Mouse (Mus musculus): ENCODE results near the gene Zfp106. TPM values are rescaled to one million over a fixed set of nuclear protein-coding genes. Genes with fewer than 3 reads are reported as not detected.
A peak's percentile ranks its signal among the peaks of the same experiment; 100 is the strongest.

The Zfp106 gene
- total and polyA plus RNA-seq, 3 experiments, result 174 to 527 (median 443) TPM

DNA sequence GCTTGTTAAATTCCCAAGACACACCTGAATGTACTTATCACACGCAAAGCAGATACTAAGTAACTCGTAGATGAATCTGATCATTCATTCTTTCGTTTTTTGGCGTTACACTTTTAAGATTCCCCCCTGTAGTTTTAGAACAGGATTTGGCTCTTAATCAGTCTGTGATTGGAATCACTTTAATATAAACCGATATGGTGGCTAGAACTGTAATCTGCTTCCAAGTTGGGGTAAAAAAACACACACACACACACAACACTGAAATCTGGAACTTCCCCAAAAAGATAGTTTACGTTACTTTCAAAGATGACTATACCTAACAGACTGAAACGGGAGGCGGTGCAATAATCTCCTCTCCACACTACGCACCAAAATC is 796 bp downstream of the Zfp106 start:
- no peak for TF ChIP-seq POLR2A (IDR thresholded peaks at IDR 0.05; ENCODE audit: insufficient read depth, low read depth, low read length)
- no peak for TF ChIP-seq CTCF (IDR thresholded peaks at IDR 0.05)
- TF ChIP-seq EP300 (IDR thresholded peaks at IDR 0.05; ENCODE audit: insufficient read depth, low read depth, low read length), result no peak
- Histone ChIP-seq H3K27ac (peak overlapping the region; percentile 93), H3K4me1 (ENCODE audit: control insufficient read depth, insufficient read depth, low read length) (peaks cover 2% of the 10 kb centered on the region), H3K36me3 (ENCODE audit: control insufficient read depth, insufficient read depth, low read length) (peaks cover 6% of the 10 kb centered on the region), H3K79me2 (replicated peaks; ENCODE audit: control insufficient read depth, insufficient read depth, low read length) (peaks cover 7% of the 10 kb centered on the region), H3K27me3 (ENCODE audit: control insufficient read depth, insufficient read depth, low read length) (no peaks in the 10 kb centered on the region), H3K4me3 (peak overlapping the region; percentile 100), H3K9ac (ENCODE audit: low read depth, low read length) (peak overlapping the region; percentile 85)
- no peak for DNase-seq
- intact Hi-C loops (cut with DNase I), result loop anchor here (2.0 kb wide), 1 partner anchor 46 kb away; the partner anchor contains the start of genes Haus2 and Lrrc57
- WGBS, result 14% methylated on average over 9 of the region's 9 CpGs

DNA sequence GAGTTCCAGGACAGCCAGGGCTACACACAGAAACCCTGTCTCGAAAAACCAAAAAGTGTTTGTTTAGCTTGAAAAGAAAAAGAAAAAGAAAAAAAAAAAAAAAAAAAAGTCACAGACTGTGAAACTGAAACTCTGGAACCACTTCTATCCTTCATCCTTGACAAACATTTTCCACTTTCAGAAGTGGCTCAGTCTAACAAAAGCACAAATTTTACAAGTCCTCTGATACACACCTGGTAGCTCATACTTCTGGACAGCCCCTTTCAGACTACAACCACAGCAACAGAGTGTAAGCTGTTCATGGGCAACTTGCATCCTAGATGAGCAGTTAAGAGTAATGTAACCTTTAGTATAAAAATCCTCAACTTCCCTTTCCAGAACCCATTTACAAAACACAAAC is 2.1 kb downstream of the Zfp106 start:
- TF ChIP-seq POLR2A (IDR thresholded peaks at IDR 0.05; ENCODE audit: insufficient read depth, low read depth, low read length) (no peak), EP300 (IDR thresholded peaks at IDR 0.05; ENCODE audit: insufficient read depth, low read depth, low read length) (no peak), CTCF (IDR thresholded peaks at IDR 0.05) (no peak)
- intact Hi-C loops (cut with DNase I), result loop anchor here (2.0 kb wide), 1 partner anchor 21 kb away; no protein-coding TSS in a partner anchor
- peaks cover 2% of the 10 kb centered on the region for H3K4me1 ChIP-seq (ENCODE audit: control insufficient read depth, insufficient read depth, low read length)
- 75% methylated on average over 1 of the region's 1 CpGs for WGBS
- H3K27ac ChIP-seq, result no peak overlapping the region
- DNase-seq, result no peak
- H3K9ac ChIP-seq (ENCODE audit: low read depth, low read length), result no peak overlapping the region
- peaks cover 8% of the 10 kb centered on the region for H3K36me3 ChIP-seq (ENCODE audit: control insufficient read depth, insufficient read depth, low read length)
- H3K27me3 ChIP-seq (ENCODE audit: control insufficient read depth, insufficient read depth, low read length), result no peaks in the 10 kb centered on the region
- H3K4me3 ChIP-seq, result no peak overlapping the region
- peaks cover 7% of the 10 kb centered on the region for H3K79me2 ChIP-seq (replicated peaks; ENCODE audit: control insufficient read depth, insufficient read depth, low read length)

DNA sequence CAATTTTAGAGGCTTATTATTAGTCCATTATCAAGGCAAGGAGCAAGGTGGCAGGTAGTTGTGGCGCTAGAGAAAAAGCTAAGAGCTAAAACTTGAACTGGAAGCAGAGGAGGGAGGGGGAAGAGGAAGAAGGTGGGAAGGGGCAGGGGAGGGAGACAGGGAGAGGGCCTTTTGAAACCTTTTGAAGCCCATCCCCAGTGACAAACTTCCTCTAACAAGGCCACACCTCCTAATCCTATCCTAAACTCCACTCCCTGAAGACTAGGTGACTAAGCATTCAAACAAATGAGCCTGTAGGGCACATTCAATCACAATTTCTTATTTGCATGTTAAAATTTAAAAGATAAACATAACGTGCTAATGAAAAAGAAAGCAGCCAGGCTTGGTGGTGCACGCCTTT is 4.8 kb downstream of the Zfp106 start:
- DNase-seq, result no peak
- no peak overlapping the region for H3K9ac ChIP-seq (ENCODE audit: low read depth, low read length)
- H3K4me1 ChIP-seq (ENCODE audit: control insufficient read depth, insufficient read depth, low read length), result no peaks in the 10 kb centered on the region; the same call in none of the 2 replicates
- intact Hi-C loops (cut with DNase I), result no loop called here
- no peak overlapping the region for H3K27ac ChIP-seq
- TF ChIP-seq CTCF (IDR thresholded peaks at IDR 0.05) (no peak), POLR2A (IDR thresholded peaks at IDR 0.05; ENCODE audit: insufficient read depth, low read depth, low read length) (no peak), EP300 (IDR thresholded peaks at IDR 0.05; ENCODE audit: insufficient read depth, low read depth, low read length) (no peak)
- WGBS, result 65% methylated on average over 3 of the region's 3 CpGs
- peaks cover 8% of the 10 kb centered on the region for H3K36me3 ChIP-seq (ENCODE audit: control insufficient read depth, insufficient read depth, low read length)
- H3K4me3 ChIP-seq, result no peak overlapping the region
- peaks cover 7% of the 10 kb centered on the region for H3K79me2 ChIP-seq (replicated peaks; ENCODE audit: control insufficient read depth, insufficient read depth, low read length)
- H3K27me3 ChIP-seq (ENCODE audit: control insufficient read depth, insufficient read depth, low read length), result no peaks in the 10 kb centered on the region

DNA sequence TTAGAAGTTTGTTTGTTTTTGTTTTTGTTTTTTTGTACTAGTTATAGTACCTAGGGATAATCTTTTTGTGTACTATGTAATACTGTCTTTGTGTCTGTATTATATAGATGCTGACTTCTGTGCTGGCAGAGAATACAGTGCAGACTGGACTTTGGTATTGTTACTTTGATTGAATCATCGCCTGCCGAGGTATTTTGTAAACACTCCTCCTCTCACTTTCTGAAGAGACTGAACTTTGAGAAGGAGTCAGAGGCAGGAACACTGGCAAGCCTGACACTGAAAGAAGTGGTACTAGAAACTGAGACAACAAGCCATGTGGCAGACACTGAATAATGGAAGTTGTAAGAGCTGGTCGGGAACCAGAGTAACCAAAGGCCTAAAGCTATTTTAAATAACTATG is 6.8 kb downstream of the Zfp106 start:
- intact Hi-C loops (cut with DNase I), result no loop called here
- DNase-seq, result no peak
- Histone ChIP-seq H3K9ac (ENCODE audit: low read depth, low read length) (no peak overlapping the region), H3K4me1 (ENCODE audit: control insufficient read depth, insufficient read depth, low read length) (no peaks in the 10 kb centered on the region; the same call in none of the 2 replicates), H3K79me2 (replicated peaks; ENCODE audit: control insufficient read depth, insufficient read depth, low read length) (peaks cover 4% of the 10 kb centered on the region), H3K4me3 (no peak overlapping the region), H3K36me3 (ENCODE audit: control insufficient read depth, insufficient read depth, low read length) (peaks cover 6% of the 10 kb centered on the region), H3K27me3 (ENCODE audit: control insufficient read depth, insufficient read depth, low read length) (no peaks in the 10 kb centered on the region), H3K27ac (no peak overlapping the region)
- TF ChIP-seq EP300 (IDR thresholded peaks at IDR 0.05; ENCODE audit: insufficient read depth, low read depth, low read length) (no peak), CTCF (IDR thresholded peaks at IDR 0.05) (no peak), POLR2A (IDR thresholded peaks at IDR 0.05; ENCODE audit: insufficient read depth, low read depth, low read length) (no peak)
- 47% methylated on average over 3 of the region's 3 CpGs for WGBS

DNA sequence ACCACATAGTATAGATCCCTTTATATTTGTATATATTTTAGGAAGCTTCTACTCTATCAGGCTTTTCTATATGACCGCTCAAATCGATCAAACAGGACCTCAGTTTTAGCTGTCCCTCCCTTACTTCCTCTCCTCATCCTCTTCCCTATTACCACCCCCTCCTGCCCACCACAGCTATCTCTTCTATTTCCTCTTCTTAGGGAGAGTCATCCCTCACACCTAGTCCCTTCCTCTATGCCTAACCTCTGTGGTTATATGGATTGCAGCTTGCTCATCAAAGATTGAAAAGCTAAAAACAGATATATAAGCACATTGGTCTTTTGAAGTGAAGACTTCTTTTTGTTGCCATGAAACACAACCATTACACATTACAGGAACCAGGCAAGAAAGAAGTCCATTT is 18.9 kb downstream of the Zfp106 start:
- intact Hi-C loops (cut with DNase I), result no loop called here
- H3K27me3 ChIP-seq (ENCODE audit: control insufficient read depth, insufficient read depth, low read length), result no peaks in the 10 kb centered on the region
- no peaks in the 10 kb centered on the region for H3K79me2 ChIP-seq (replicated peaks; ENCODE audit: control insufficient read depth, insufficient read depth, low read length)
- H3K36me3 ChIP-seq (ENCODE audit: control insufficient read depth, insufficient read depth, low read length), result peaks cover 8% of the 10 kb centered on the region
- H3K4me3 ChIP-seq, result no peak overlapping the region
- WGBS, result 84% methylated on average over 2 of the region's 2 CpGs
- H3K4me1 ChIP-seq (ENCODE audit: control insufficient read depth, insufficient read depth, low read length), result peaks cover 3% of the 10 kb centered on the region
- TF ChIP-seq POLR2A (IDR thresholded peaks at IDR 0.05; ENCODE audit: insufficient read depth, low read depth, low read length) (no peak), CTCF (IDR thresholded peaks at IDR 0.05) (no peak), EP300 (IDR thresholded peaks at IDR 0.05; ENCODE audit: insufficient read depth, low read depth, low read length) (no peak)
- H3K9ac ChIP-seq (ENCODE audit: low read depth, low read length), result no peak overlapping the region
- no peak overlapping the region for H3K27ac ChIP-seq
- no peak for DNase-seq

DNA sequence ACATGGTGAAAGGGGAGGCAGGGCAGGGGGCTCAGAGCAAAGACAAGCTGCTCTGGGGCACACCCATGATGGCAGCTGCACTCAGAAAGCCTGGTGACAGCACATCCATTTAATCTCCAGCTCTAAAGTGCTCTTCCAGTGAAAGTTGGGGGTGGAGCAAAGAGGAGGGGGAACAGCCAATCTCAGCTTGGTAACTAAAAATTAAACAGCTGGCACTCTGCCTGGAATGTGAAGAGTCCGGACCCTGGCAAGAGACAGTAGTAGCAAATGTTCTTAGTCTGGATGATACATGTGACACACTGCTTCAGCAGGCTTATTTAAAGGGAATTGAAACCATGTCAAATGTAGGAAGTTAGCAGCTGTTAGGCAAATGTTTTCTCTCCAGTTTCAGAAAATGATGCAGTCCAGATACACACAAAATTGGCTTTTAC is 23.9 kb downstream of the Zfp106 start:
- no peak overlapping the region for H3K9ac ChIP-seq (ENCODE audit: low read depth, low read length)
- intact Hi-C loops (cut with DNase I), result loop anchor here (2.0 kb wide), 1 partner anchor 21 kb away; no protein-coding TSS in a partner anchor

More for the DNA sequence above, 23.9 kb downstream of the Zfp106 start:
- TF ChIP-seq POLR2A (IDR thresholded peaks at IDR 0.05; ENCODE audit: insufficient read depth, low read depth, low read length) (peak; percentile 86), EP300 (IDR thresholded peaks at IDR 0.05; ENCODE audit: insufficient read depth, low read depth, low read length) (peak; percentile 89), CTCF (IDR thresholded peaks at IDR 0.05) (no peak)
- Histone ChIP-seq H3K27me3 (ENCODE audit: control insufficient read depth, insufficient read depth, low read length) (no peaks in the 10 kb centered on the region), H3K4me3 (peak overlapping the region; percentile 44), H3K4me1 (ENCODE audit: control insufficient read depth, insufficient read depth, low read length) (peaks cover 3% of the 10 kb centered on the region), H3K27ac (peak overlapping the region; percentile 88), H3K36me3 (ENCODE audit: control insufficient read depth, insufficient read depth, low read length) (peaks cover 11% of the 10 kb centered on the region), H3K79me2 (replicated peaks; ENCODE audit: control insufficient read depth, insufficient read depth, low read length) (no peaks in the 10 kb centered on the region)
- WGBS, result 2% methylated on average over 1 of the region's 1 CpGs
- DNase-seq, result peak; percentile 65 to 87
